Mouse (Mus musculus): Measurements from ENCODE around the gene Gsta2. TPM values are rescaled to one million over a fixed set of nuclear protein-coding genes. Genes with fewer than 3 reads are reported as not detected.
"Not testable (repeated sequence)": the region's sequence is repeated elsewhere in the genome, so short reads cannot be mapped to it uniquely, and the experiment has no call there.

Gsta2 gene
- 1 to 10 TPM in 1 of 2 experiments, under 1 TPM in 1; 0.71 to 1.0 TPM for total RNA-seq (2021)
- long read RNA-seq, experiment 1: 0 reads
- long read RNA-seq, experiment 2: 0 reads

DNA sequence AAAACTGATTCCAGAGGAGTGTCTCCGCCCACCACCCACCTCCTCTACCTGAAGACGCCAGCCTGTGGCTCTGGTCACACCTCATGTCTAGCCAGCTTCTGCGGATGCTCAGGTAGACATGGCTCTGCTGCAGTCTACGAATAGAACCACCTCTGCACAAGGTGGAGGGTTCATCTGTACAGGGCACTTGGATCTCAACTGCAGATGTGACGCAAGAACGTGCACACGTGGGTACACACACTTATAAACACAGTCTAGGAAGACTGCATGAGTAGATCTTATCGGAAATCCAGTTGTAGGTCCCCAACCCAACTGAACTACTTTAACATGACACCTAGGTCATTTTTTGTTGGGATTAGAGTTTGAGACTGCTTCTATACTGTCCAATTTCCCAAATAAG lies at the start of gene Gsta2:
Gene Gsta2, minus strand, starts transcription at position 178 of the 400 bp plus-strand sequence.
- DNase-seq (ENCODE audit: low spot score): no peak

DNA sequence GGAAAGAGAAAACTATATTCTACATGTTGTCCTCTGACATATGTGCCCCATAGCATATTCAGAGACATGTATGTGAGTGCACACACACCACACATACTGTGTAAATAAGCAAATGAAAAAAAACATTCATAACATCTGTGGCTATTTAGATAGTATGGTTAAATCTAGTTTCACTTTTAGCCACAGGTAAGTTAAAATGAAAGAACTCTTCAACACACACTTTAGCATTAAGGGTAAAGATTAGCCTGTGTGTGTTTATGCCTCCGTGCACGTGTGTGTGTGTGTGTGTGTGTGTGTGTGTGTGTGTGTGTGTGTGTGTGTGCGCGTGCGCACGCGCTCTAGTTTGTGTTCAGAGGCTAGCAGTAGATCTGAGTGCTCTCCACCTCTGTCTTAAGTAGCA lies 46.0 kb upstream of the Gsta2 start:
- DNase-seq (ENCODE audit: low spot score): no peak

DNA sequence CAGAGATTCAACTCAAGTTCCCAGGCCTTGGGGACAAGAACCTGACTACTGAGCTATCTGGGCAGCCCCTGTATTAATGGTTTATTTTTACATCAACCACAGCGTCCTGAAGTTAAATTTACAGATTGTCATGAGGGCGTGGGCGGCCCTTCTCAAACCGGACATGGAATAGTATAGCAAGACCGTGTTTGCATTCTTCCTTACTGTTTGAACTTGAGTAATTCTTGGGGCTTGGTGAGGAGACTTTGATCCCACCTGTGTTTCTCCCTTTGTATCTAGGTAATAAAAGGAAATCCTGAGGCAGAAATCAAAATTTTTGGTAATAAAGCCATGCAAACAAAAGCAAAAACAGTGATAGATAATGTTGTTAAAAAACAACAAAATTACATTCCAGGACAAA lies 45.0 kb upstream of the Gsta2 start:
- no peak for DNase-seq (ENCODE audit: low spot score)

- DNase-seq (ENCODE audit: low spot score): no peak
Observed at GRCm38 (mm10) chr9:78396517-78396916, 40.9 kb upstream of the Gsta2 start.

DNA sequence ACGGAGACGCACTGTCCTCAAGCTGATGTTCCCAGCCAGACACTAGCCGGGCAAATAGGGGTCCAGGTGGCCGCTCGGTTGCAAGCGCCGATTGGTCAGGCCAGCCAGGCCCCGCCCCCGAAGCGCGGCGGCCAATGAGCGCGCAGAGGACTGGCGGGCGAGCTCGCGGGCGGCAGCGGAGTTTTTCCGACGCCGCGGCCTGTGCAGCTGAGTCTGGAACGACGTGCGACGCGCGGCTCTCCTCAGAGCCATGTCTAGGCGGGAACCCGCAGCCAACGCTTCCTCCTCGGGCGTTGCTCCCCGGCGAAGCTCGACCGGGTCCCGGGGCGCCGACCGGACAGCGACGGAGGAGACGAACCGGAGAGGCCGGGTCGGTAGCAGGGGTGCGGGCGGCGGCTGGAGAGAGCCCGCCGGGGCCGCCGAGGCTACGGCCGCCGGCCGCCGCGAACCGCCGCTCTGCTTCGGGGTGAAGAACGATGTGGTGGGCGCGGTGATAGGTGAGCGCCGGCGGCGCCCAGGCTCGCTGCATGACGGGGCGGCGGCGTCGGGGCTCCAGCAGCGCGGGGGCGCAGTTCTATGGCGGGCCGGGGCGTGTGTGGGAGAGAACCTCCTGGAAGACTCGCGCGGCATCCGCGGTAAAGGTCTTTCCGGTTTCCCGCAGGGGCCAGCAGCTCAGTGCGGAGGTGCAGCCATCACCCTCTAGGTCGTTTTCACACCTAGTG lies 40.2 kb upstream of the Gsta2 start, which contains the start of gene Ddx43:
Gene Ddx43, plus strand, starts transcription at position 148 of the 722 bp plus-strand sequence.
- no peak for DNase-seq (ENCODE audit: low spot score)

DNA sequence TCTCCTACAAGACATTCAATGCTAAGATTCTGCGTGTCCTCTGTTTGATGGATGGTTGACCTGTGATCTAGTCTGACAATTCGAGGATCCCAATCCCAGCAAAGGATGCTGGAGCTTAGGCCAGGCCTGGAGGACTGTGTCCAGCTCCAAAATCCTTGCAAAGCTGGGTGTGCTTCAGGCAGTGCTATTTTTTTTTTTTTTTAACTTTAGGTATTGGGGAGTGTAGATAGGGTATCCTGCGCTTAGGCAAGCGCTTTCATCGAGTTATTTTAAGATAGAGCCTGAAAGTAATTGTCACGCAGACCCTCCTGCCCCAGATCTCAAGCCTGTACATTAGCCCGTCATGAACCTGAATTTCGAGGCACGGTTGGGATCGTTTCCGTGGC lies 39.6 kb upstream of the Gsta2 start:
- no peak for DNase-seq (ENCODE audit: low spot score)

DNA sequence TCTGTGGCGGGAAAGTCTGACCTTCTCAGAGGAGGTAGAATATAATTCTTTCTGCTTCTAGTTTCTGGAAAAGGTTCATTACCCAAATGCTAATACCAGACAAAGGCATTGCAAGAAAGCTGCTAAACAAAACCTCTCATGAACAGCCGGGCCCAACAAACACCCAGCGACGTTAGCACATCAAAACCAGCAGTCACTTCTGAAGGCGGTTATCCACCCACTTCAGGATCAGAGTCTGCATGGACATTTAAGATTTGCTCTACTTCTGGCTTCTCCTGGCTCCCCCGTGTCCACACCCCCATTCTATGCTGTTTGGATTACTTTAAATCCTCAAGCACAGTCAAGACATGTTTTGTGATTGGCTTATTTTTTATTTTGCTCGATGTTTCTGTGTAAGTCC lies 39.0 kb upstream of the Gsta2 start:
- DNase-seq (ENCODE audit: low spot score): no peak

- DNase-seq (ENCODE audit: low spot score): no peak
Observed at GRCm38 (mm10) chr9:78393741-78394140, 38.2 kb upstream of the Gsta2 start.

- no peak for DNase-seq (ENCODE audit: low spot score)
Observed at GRCm38 (mm10) chr9:78389981-78390380, 34.4 kb upstream of the Gsta2 start.

- DNase-seq (ENCODE audit: low spot score): no peak
Observed at GRCm38 (mm10) chr9:78386947-78387346, 31.4 kb upstream of the Gsta2 start.

GRCm38 (mm10) chr9:78385893-78386292 lies 30.3 kb upstream of the Gsta2 start:
- DNase-seq (ENCODE audit: low spot score): no peak

DNA sequence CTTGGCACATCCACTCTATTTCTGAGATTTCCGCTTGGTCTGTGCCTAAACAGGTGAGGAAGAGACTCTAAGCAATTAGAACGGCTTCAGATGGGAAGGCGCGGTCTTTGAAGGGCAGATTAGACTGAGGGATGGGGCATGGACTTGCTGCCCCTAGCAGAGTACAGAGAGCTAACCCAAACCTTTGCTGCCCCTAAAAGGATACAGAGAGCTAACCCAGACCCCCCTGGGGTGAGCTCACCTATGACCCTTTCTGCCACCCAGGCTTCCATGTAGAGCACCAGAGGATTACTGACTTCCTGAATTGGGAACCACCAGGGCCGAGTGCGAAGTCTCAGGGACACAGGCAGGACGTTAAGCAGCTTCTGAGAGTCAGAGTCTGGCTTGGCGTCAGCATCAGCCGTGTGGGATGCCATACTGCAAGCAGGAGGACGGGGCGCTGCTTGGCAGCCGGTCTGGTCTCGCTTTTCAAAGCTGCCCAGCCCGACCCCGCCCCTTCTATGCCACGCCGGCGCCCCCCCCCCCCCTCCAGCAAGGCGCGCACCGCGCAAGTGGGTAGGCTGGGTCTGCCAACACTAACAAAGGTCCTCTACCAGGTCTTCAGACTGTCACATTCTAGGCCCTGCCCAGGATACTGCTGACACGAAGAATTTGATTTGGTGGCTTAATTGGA lies 22.7 kb upstream of the Gsta2 start, which contains the start of gene Ooep:
Gene Ooep, minus strand, starts transcription at position 613 of the 673 bp plus-strand sequence.
- DNase-seq (ENCODE audit: low spot score): no peak

DNA sequence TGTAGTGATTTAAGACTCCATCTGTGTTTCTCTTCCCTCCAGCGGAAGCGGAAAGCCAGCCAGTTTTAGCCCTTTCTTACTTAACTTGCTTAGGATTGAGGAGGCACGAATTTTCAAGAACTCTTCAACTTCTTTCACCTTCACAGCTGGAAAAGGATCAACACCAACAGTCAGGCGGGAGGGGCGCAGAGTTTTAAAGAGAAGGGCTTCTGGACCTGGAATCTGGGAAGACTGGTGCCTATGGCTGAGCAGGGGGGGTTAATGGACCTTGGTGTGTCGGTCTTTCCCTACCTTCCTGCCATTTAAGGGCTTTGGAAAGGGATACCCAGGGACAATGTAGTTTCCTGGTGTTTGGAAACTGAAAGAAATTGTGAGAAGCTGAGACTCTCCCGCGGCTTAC lies 22.0 kb upstream of the Gsta2 start:
- DNase-seq (ENCODE audit: low spot score): no peak

DNA sequence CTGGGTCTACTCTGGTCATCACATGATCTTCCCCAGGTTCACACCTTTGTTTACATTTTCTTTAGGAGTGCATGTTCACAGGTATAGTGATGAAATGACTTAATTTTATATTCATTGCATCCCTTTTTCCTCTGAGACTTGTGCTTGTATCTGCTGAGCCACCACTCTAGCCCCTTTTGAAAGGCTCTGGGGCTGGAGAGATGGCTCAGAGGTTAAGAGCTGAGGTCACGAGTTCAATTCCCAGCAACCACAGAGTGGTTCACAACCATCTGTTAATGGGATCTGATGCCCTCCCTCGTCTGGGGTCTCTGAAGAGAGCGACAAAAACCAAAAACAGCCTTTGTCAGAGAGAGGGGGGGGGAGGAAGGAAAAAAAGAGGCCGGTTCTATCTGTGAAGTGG lies 19.9 kb upstream of the Gsta2 start:
- DNase-seq (ENCODE audit: low spot score): no peak

GRCm38 (mm10) chr9:78374885-78375389 lies 19.3 kb upstream of the Gsta2 start:
- DNase-seq (ENCODE audit: low spot score): no peak

- no peak for DNase-seq (ENCODE audit: low spot score)
Observed at GRCm38 (mm10) chr9:78374397-78374796, 18.8 kb upstream of the Gsta2 start.

- DNase-seq (ENCODE audit: low spot score): no peak
Observed at GRCm38 (mm10) chr9:78372827-78373504, 17.4 kb upstream of the Gsta2 start.

GRCm38 (mm10) chr9:78371441-78371840 lies 15.9 kb upstream of the Gsta2 start:
- DNase-seq (ENCODE audit: low spot score): no peak

- DNase-seq (ENCODE audit: low spot score): no peak
Observed at GRCm38 (mm10) chr9:78369786-78370185, 14.2 kb upstream of the Gsta2 start.

DNA sequence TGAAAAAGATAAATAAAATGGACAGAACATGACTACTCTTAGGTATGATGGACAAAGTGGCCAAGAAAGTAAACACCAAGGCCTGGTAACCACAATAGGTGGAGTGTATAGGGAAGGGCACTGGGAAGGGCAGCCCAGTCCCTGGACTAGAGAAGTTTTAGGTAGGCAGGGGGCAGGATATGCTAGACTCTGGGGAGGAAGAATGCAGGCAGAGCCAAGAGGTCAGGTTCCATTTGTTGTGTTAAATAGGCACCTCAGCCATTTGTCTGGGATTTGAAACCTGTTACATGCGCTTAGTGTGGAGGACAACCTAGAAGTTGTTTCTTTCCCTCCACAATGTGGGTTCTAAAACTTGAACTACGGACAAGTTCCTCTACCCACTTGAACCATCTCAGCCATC lies 13.8 kb upstream of the Gsta2 start:
- DNase-seq (ENCODE audit: low spot score): no peak

- DNase-seq (ENCODE audit: low spot score): no peak
Observed at GRCm38 (mm10) chr9:78368671-78369293, 13.2 kb upstream of the Gsta2 start.

DNA sequence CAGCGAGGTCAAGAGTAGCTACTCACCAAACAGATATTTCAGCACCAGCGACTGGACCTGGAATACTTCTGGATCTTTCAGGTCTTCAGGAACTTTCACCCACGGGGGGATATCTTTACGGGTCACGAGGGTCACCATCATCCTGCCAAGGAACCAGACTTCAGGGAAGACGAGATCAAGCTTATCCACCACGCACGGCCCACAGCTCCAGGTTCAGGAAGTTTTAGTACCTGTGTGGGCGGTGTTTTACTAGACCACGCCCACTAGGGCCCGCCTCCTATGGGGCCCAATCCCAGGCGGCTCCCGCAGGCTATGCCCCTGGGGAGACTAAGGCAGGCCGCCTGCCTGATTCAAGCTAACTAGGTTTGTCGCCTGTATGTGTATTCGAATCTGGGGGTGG lies 12.4 kb upstream of the Gsta2 start, which contains the start of gene Dppa5a:
Gene Dppa5a, minus strand, starts transcription at position 219 of the 400 bp plus-strand sequence.
- not testable (repeated sequence) for DNase-seq (ENCODE audit: low spot score)

Measured in gastrocnemius, adult 18-20 months (tissue).